Mouse (Mus musculus) c-Kit-positive CD71-positive TER-119-positive erythroid progenitor cells, embryonic 14.5 days (primary cell): ENCODE results near the gene Tubb1.
A peak's percentile ranks its signal among the peaks of the same experiment; 100 is the strongest.

Experiments
- DNase-seq: peaks from one replicate; pipeline ENCODE4 v3.0.0-alpha.2; 2013; ENCODE audit warnings: low spot score

Tubb1 gene

DNA sequence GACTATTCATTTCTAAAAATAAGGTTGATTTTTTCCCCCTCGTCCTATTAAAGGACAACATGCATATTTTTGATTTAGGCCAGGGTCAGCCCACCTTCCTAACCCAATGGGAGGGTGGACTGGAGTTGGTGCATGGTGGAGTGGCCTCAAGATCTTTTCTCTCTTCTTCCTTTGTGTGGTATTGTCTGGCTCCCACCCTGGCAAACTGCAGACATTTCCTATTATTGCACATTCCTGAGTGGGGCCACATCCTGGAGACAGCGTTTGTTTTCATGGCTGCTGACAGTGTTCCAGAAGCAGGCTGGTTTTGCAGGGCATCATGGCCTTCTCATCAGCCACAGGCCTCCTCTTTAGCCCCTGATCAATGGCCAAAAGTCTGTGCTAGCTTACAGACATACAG lies 7.4 kb upstream of the Tubb1 start:
- DNase-seq = no peak

DNA sequence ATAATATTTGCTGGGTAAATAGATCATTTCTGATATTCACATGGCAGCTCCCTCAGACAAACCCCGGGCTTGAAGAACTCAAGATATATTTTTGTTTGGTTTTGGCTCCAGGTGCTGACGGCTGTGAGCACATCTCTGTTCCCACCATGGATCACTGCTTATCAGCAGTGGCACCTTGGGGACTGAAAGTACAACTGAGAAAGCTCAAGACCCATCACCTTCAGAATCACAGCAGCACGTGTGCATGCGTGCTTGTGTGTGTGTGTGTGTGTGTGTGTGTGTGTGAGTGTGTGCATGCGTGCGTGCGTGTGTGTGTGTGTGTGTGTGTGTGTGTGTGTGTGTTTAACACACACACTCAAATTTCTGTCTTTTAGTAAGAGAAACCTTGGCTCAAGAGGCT lies 6.1 kb upstream of the Tubb1 start:
- DNase-seq = no peak

DNA sequence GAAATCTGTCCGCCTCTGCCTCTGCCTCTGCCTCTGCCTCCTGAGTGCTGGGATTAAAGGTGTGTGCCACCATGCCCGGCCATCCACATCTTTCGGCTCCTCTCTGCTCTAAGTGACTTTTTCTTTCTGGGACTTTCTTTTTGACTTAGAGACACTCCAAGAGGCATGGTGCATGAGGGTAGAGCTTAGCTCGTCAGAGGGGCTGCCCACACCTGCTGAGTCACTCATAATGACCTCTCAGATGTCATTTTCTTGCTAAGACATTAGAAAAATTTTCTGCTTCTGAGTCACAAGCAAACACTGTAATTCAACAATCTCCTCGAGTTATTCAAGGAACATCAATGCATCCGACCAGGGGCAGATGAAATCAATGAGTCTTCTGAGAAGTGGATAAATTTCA lies 5.5 kb upstream of the Tubb1 start:
- no peak for DNase-seq

DNA sequence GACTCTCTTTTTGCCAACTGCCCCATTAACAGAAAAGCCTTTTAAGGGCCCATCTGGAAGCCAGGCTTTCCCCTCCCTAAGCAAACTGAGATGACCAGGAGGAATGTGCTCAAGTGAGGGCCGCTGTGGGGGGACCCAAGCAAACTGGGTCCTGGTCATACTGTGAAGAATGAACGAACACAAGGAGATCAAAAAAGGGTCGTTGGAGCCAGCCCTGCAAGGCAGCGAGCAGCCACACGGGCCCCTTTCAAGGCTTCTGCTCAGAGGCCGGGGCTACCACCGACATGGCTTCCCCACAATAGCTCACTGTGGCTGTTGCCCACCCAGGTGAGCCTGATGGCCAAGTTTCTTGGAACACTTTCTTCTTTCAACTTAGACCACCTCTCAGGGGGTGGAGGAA lies 4.0 kb upstream of the Tubb1 start:
- DNase-seq = no peak

DNA sequence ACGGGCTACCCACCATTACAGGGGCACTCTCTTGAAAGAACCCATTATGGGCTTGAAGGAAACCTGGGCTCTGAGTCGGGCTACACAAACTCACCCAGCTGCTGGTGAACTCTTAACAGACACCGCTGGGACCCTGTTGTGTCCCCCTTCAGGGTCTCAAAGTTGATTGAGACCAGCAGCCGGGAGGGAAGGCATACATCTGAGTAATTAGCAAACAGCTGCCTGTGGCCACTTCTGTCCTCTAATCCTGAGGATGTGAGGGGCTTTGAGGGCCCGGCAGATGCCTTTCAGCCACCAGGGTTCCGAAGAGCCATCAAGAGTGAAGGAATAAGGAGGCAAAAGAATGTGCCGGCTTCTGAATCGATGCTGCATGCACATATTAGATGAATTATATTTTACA lies 3.6 kb upstream of the Tubb1 start:
- no peak for DNase-seq

DNA sequence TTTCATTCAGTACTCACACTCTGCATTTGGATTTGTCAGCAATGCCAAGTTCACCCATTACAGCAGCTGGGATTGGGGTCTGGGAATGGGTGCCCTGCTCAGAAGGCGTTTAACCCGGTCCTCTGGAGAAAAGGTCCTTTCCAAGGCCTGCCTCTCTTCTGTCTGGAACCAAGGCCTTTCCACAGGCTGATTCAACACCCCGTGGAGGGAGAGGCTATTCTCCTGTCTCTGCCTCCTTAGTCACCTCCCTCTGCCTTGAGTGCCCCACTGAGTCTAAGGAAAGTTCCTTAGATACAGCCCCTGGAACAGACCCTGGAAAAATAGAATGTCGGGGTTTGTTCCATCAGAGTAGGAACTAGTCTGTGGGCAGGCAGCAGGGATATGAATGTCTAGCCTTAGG lies 2.1 kb upstream of the Tubb1 start:
- no peak for DNase-seq

DNA sequence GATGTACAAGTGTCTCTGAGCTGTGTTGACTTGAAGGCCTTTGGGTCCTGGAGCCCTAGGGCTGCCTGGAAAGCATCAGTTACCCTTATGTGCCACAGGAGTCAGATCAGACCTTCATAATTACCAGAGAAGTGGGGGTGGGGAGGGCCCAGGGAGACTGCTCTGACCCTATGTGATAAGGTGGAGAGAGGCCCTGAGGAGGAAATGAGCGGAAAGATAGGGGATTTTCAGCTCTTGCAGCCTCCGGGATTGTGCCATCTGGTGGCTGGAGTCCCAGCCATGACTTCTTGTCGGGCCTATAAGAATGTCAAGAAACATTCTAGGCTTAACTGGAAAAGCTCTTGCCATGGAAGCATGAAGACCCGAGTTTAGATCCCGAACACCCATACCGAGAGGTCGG lies 3.2 kb downstream of the Tubb1 start:
- DNase-seq = peak; percentile 96

DNA sequence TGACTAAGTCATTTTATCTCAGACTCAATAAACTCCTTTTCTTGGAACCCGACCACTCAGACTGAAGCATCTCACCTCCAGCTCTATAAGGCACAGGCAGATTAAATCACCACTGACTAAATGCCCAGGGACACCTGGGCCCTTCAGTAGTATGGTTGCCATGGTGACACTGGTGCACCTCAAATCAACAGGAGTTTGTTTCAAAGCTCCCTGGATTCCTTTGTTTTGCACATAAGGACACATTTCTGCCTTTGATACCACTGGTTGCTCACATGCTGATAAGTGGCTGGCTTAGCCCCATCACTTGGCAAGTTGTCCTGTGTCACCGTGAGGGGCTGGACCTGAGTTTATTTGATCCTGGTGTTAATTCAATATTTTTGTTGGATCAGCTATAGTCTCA lies 8.9 kb downstream of the Tubb1 start:
- no peak for DNase-seq

DNA sequence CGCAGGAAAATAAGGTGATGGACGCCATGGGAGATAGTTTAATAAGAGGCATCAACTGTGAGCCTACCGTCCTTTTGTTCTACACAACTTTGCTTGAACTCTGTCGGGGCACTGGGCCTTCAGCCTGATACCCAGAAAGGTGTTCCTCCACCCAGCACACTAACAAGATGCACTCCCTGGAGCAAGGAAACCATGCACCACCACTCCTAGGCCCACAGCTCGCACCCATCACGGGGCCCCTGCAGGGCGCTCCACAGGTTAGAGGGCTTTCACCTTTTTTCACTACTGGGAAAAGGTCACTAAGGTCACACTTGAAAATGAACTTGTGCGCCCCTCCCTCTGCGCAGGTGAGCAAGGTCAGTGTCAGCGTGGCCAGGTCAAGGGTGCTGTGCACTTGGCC lies 12.9 kb downstream of the Tubb1 start:
- DNase-seq = no peak

DNA sequence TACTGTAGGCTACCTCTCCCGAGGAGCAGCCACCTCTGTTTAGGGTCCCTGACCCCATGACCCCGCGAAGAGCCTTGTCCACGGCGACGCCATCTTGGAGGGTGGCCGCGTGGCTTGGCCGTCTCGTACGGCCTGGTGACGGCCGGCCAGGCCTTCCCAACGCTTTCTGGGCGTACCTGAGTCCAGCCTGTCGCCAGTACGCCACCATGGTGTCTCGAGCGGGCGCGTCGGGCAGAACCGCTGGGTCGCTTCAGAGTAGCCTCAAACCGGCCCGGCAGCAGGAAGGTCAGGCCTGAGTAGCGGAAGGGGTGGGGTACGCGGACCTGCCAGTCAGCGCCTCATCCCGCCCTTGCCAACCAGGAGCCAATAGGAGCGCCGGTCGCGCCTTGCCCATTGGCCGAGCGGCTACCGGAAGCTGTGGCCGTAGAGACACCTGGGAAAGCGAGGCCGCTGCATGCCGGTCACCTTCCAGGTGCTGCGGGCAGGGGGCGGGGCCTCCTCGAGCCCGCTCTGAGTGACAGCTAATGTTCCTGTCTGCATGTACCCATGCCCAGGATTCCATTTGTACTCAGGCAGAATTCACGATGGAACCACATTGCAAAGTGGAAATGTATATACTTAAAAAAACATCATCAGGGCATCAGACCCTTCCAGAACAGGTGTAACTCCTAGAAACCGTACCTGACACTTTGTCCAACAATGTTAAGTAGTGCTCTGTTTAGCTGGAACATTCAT lies 13.5 kb downstream of the Tubb1 start, which contains the start of gene Atp5e:
Gene Atp5e, minus strand, starts transcription at position 317 of the 735 bp plus-strand sequence.
- DNase-seq = peak; percentile 88

DNA sequence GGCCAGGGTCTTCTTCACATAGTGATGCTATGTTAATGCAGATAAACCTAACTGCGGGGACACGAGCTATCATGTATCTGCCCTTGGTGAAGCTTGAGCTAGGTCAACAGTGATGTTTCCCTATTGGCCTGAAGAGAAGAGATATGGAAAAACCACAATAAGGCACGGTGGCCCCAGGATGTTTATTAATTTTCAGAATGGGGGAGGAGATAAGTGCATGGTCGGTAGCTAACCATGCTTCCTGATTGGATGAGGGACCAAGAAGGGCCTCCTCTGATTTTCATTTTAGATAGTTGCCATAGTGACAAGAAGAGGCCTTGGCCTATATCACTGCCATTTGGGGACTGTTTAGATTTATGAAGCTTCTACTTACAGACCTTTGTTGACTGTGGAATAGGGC lies 19.8 kb downstream of the Tubb1 start:
- no peak for DNase-seq

DNA sequence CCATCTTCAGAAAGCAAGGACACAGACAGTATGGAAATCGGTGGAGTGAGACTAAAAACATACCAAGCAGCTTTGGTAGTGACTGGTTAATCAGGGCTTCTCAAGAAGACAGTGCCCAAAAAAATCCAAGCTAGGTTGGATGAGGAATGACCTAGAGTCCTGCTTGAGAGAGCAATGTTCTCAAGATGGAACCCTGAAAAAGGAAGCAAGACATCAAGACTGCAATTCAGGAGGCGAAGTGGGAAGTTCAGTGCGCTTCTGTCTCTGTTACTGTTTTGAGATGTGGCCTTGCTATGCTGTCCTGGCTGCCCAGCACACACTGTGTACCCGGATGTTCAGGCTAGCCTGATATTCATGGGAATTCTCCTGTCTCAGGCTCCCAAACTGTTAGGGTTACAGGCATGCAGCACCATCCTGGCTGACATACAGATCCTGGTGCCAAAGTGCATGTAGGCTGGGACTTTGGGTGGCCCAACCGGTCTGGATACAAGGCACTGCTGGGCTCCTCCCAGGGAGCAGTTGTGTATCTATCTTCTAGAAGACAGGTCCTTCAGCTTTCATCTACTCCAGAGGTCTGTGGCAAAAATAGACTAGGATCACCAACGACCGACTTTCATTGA lies 20.4 kb downstream of the Tubb1 start:
- DNase-seq = no peak

DNA sequence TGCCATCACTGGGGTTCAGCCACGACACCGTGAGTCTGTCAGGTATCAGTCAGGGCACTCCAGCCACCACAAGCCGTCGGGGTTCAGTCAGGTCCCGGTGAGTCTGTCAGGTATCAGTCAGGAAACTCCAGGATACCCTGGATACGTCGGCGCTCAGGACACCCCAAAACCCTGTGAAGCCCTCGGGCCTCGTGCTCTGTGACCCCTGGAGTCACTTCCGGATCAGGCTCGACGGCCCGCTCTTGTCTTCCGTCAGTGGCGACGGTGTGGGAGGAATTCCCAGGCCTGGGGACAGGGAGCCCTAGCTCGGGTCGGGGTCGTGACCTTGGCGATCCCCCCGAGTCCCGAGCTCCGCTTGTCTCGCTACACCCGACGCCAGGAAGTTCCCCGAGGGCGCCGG lies 21.9 kb downstream of the Tubb1 start:
- DNase-seq = no peak

DNA sequence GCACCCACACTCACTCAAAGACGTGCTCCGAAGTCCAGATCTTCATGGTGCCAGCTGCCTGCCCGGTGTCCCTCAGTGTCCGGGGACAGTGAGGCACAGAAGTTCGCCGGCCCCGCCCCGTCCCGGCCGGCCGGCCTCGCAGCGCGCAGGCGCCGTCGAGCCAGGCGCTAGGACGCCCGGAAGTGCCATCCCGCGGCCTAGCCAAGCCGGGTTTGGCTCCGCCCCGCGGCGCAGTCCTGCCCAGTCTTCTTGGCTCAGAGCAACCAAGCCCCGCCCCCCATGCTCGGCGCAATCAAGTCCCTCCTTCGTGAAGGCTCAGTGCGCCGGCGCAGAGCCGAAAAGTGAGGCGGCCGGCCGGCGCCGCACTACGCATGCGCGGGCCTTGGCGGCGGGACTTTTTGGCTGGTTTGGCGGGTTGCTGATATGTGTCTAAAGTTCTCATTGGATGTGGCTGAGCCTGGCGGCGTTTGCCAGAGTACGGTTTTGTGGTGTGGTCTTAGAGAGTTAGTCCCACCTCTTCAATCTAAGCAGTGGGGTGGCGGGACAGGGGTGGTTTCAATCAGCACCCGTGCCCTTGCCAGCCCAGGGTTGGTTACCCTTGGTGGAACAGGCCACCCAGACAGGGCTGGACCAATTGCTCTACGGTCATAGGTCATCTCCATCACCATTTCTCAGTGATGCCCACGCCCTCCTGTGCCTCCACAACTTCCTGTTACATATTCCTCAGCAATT lies 22.5 kb downstream of the Tubb1 start, which contains the start of gene Prelid3b:
Gene Prelid3b, minus strand, starts transcription at position 264 of the 732 bp plus-strand sequence.
- DNase-seq = peak; percentile 100

DNA sequence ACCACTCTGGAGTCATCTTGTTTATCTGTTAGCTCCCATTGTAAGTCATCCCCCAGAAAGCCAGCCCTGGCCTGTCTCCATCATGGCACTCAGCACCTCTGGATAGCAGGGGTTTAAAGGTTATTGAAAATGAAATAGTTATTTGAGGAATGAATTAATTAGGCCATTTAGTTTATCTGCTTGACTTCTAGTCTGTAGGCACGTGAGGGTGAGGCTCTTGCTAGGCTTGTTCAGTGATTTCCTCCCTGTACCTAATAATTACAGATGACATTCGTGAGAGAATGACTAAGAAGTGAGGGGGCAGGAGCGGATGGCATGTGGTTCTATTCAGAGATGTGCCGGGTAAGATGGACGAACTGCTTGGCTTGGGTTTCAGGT lies 23.0 kb downstream of the Tubb1 start:
- no peak for DNase-seq

DNA sequence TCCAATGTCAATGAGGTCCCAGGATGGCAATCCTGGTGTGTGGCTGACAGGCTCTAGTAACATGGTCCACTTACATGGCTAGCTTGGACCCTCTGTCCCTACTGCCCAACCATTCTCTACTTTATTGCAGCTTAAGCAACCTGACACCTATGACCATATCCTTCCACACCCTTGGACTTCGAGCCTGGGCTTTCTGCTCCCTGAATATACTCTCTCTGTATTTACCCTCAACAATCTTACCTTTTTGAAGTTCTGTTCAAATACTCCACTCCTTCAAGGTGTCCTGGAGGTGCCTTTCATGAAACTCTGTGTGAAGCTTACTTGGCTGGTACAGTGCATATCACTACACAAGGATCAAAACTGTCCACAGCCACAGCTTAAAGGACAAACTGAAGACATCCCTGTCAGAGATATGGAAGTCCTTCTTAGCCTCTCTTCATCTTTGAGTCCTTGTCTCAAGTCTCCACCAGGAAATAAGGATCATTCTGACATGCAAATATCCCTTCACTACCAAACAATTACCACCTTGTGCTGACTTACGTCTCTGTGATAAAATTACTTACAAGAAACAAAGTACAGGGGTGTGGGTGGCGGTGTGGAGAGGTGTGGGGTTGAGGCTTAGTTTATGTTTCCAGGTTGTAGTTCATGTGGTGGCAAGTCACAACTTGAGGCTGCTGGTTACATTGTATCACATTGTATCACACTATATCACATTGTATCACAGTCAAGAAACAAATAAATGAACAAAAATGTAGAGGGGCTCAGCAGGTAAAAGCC lies 27.2 kb downstream of the Tubb1 start:
- no peak for DNase-seq

DNA sequence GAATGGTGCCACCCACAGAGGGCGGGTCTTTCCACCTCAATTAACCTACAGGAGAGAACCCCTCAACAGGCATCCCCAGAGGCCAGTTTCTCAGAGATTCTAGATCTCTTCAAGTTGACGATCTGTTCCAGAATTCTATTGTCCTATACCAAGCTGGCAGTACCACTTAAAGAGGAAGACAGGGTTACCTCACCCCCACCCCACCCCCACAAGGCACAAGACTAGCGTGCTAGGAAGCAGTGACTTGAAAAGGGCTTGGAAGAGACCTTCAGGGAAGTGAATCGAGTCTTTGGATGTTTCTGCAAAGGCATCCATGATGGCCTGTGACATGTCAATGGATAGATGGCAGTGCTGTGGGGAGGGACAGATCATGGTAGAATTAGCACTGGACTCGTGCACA lies 28.3 kb downstream of the Tubb1 start:
- DNase-seq = no peak

DNA sequence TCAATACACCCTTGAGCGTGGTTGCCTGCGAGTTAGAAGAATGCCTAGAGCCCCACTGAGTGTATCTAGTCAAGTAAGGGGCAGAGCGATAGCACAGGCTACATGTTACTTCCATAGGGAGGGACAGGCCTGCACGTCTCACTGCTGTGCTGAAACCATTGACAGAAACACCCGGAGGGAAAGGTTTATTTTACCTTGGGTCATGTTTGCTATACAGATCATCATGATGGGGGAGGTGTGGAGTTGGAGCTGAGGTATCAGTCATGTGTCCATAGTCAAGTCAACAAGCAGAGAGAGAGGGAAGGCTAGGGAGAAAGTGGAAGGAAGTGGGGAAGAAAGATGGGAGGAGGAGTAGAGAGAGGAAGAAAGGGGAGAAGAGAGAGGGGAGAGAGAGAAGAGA lies 36.5 kb downstream of the Tubb1 start:
- no peak for DNase-seq

DNA sequence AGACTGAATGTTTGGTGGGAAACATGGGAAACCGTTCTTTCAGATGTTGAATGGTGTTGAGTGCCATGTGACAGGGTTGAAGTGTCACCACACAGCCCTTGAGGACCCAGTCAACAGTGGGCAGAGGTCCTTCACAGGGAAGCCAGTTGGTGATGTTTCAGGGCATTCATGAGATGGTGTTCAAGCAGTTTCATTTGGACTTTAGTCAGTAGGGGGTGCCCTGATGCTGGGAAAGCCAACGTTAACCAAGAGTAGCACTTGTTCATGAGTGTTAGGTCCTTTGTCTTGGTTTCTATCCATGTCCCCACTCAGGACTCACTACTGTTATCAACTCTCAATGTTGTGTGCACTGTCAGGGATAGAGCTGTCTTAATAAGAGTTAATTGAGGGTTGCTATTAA lies 42.4 kb downstream of the Tubb1 start:
- no peak for DNase-seq

DNA sequence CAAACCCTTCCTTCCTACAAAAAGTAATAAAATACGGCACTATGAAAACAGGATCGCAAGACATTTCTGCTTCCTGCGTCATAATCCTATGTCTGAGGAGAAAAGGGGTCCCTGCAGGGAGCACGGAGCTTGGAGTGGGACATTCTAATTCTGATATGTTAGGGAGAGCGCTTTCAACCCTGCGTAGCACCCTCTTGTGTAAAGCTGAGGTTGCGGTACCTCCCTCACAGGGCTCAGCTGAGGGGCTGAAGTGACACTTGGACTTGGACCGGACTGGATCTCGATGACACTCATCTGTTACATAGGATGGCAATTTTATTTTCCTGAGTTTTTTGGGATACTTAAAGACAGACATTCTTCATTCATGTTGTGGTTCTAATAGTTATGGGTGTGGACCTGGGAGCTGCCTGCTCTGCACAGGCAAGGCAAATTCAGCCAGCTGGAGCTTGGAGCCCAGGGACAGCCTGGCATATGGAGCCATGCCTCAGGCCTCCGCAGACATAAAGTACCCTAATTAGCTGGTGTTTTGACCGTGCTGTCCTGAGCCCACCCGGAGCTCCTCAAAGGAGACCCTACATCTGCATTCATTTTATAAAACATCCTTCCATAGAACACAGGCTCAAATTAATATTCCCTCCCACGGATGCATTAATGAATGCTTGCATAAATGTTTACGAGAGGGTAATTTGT lies 50.5 kb downstream of the Tubb1 start:
- DNase-seq = no peak

DNA sequence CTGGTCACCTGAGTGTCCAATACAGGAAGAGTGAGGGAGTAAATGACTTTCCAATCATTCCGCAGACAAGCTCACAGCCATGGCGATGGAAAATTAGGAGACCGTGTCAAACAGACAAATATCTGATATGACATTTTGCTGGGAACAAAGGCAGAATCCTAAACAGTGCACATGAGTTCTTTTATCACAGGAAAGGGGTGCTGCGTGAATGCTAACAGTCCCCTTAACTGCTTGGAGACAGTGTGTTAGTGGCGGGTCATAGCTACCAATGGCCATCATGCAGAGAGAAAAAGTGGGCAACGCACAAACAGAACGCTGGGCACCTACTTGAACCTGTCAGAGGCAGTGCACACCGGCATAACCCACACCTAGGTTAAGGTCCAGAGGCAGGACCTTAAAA lies 51.0 kb downstream of the Tubb1 start:
- no peak for DNase-seq

DNA sequence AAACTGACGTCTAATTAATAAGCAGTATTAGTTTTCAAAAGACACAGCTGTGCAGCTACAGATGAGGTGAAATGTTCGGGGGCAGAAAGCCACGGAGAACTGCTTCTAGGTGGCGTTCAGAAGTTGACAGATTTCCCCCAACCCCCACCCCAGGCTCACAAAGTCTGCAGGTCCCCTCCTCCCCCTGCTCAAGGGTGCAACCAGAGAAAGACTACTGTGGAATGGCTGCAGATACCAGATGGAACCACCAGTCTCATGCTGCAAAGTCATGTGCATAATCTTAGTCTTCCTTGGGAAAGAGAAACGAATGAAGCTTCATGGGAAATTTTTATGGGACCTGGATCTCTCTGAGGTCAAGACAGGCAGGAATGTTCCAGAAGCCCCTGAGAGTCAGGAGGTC lies 51.8 kb downstream of the Tubb1 start:
- DNase-seq = no peak
